Mouse (Mus musculus) C2C12 (cell line): ENCODE measurements around the gene Slitrk2. TPM values are rescaled to one million over a fixed set of nuclear protein-coding genes. Genes with fewer than 3 reads are reported as not detected.

ENCODE experiments used
- H3K27me3 ChIP-seq: one replicate; pipeline ENCODE4 v1.6.1; 2011; ENCODE audit not compliant: control insufficient read depth, insufficient read depth, insufficient read length
- H3K36me3 ChIP-seq: one replicate; pipeline ENCODE4 v1.6.1; 2011; ENCODE audit not compliant: control insufficient read depth, insufficient read depth
- H3K4me3 ChIP-seq: one replicate; pipeline ENCODE4 v1.5.1; 2011; ENCODE audit warnings: mild to moderate bottlenecking, control low read depth; ENCODE audit not compliant: poor library complexity, insufficient read depth, severe bottlenecking
- H3K79me2 ChIP-seq: one replicate; pipeline ENCODE4 v1.6.1; 2011; ENCODE audit not compliant: control insufficient read depth, insufficient read depth
- H3K79me3 ChIP-seq: one replicate; pipeline ENCODE4 v1.6.1; 2011; ENCODE audit warnings: low read depth, control low read depth
- H3ac ChIP-seq: one replicate; pipeline ENCODE3; 2011; ENCODE audit warnings: low read depth; ENCODE audit not compliant: control insufficient read depth, insufficient read length
- CEBPB ChIP-seq: IDR thresholded peaks from one replicate; pipeline ENCODE4 v1.6.1; 2011; ENCODE audit warnings: low read depth, mild to moderate bottlenecking, control low read depth, moderate library complexity
- CTCF ChIP-seq: IDR thresholded peaks from one replicate; pipeline ENCODE4 v1.5.1; 2011; ENCODE audit not compliant: control insufficient read depth, insufficient read depth, insufficient read length
- FOSL1 ChIP-seq: IDR thresholded peaks from one replicate; pipeline ENCODE4 v1.8.0; 2011; ENCODE audit warnings: mild to moderate bottlenecking, low read length; ENCODE audit not compliant: poor library complexity, insufficient read depth, severe bottlenecking
- MAX ChIP-seq: IDR thresholded peaks from one replicate; pipeline ENCODE4 v1.6.1; 2011; ENCODE audit warnings: mild to moderate bottlenecking, control low read depth
- MYOD1 ChIP-seq: IDR thresholded peaks from one replicate; pipeline ENCODE4 v1.6.1; 2011; ENCODE audit warnings: low read depth; ENCODE audit not compliant: control insufficient read depth, insufficient read length
- MYOG ChIP-seq: IDR thresholded peaks from one replicate; pipeline ENCODE4 v1.6.1; 2011; ENCODE audit not compliant: control insufficient read depth, insufficient read length; ENCODE audit errors: extremely low read depth
- USF1 ChIP-seq: IDR thresholded peaks from one replicate; pipeline ENCODE4 v1.6.1; 2011; ENCODE audit warnings: low read depth, mild to moderate bottlenecking, control low read depth, moderate library complexity
- long read RNA-seq, 2 experiments: library from polyadenylated mRNA; unstranded; transcript quantifications; one replicate each; pipeline ENCODE4 v2.0.0; 2019 to 2020
- polyA plus RNA-seq: library from polyadenylated mRNA; unstranded; fragments of >200 nt; fragmentation: generic; extraction: Trizol; gene quantifications from one replicate; pipeline ENCODE4 v1.2.1, GENCODE M21; 2012; ENCODE audit warnings: missing spikeins

Slitrk2 gene
- polyA plus RNA-seq: not detected
- long read RNA-seq, experiment 1: 0 reads
- long read RNA-seq, experiment 2: 0 reads

GRCm38 (mm10) chrX:66648911-66649620 lies at the start of gene Slitrk2:
Gene Slitrk2, plus strand, starts transcription at chrX:66649318.
- H3K4me3 ChIP-seq: no peak within 1 kb of the TSS
- no peaks in the 10 kb centered on the region for H3K79me3 ChIP-seq
- no peaks in the 10 kb centered on the region for H3K36me3 ChIP-seq
- no peaks in the 10 kb centered on the region for H3K27me3 ChIP-seq
- TF ChIP-seq CEBPB: no peak
- no peak for TF ChIP-seq CTCF
- no peak for TF ChIP-seq MYOD1
- TF ChIP-seq MYOG: no peak
- no peak for TF ChIP-seq FOSL1
- no peak for TF ChIP-seq MAX
- no peaks in the 10 kb centered on the region for H3K79me2 ChIP-seq
- H3ac ChIP-seq: no peak within 1 kb of the TSS

- no peaks in the 10 kb centered on the region for H3K36me3 ChIP-seq
- no peaks in the 10 kb centered on the region for H3K79me2 ChIP-seq
- no peaks in the 10 kb centered on the region for H3K79me3 ChIP-seq
- H3ac ChIP-seq: no peak overlapping the region
- no peak for TF ChIP-seq CEBPB
- TF ChIP-seq FOSL1: no peak
- no peak for TF ChIP-seq MYOG
- TF ChIP-seq USF1: no peak
- TF ChIP-seq MAX: no peak
- TF ChIP-seq MYOD1: no peak
- no peak for TF ChIP-seq CTCF
- H3K4me3 ChIP-seq: no peak overlapping the region
- H3K27me3 ChIP-seq: no peaks in the 10 kb centered on the region
Observed at GRCm38 (mm10) chrX:66605490-66605889, 43.6 kb upstream of the Slitrk2 start.

- TF ChIP-seq MAX (no peak), FOSL1 (no peak), USF1 (no peak), CTCF (no peak), MYOD1 (no peak), CEBPB (no peak), MYOG (no peak)
- H3ac ChIP-seq: no peak overlapping the region
- H3K27me3 ChIP-seq: no peaks in the 10 kb centered on the region
- H3K79me2 ChIP-seq: no peaks in the 10 kb centered on the region
- H3K36me3 ChIP-seq: no peaks in the 10 kb centered on the region
- H3K79me3 ChIP-seq: no peaks in the 10 kb centered on the region
- no peak overlapping the region for H3K4me3 ChIP-seq
Observed at GRCm38 (mm10) chrX:66652455-66653144, 3.5 kb downstream of the Slitrk2 start.

- no peaks in the 10 kb centered on the region for H3K36me3 ChIP-seq
- no peaks in the 10 kb centered on the region for H3K79me3 ChIP-seq
- H3ac ChIP-seq: no peak overlapping the region
- no peaks in the 10 kb centered on the region for H3K79me2 ChIP-seq
- H3K27me3 ChIP-seq: no peaks in the 10 kb centered on the region
- no peak overlapping the region for H3K4me3 ChIP-seq
- TF ChIP-seq CTCF: no peak
- TF ChIP-seq MAX: no peak
- no peak for TF ChIP-seq MYOG
- TF ChIP-seq CEBPB: peak; percentile 18
- no peak for TF ChIP-seq FOSL1
- no peak for TF ChIP-seq USF1
- TF ChIP-seq MYOD1: no peak
Observed at GRCm38 (mm10) chrX:66657365-66657764, 8.2 kb downstream of the Slitrk2 start.

GRCm38 (mm10) chrX:66676959-66677358 lies 27.8 kb downstream of the Slitrk2 start:
- no peaks in the 10 kb centered on the region for H3K79me2 ChIP-seq
- H3K79me3 ChIP-seq: no peaks in the 10 kb centered on the region
- TF ChIP-seq MAX (no peak), USF1 (no peak), MYOD1 (no peak), FOSL1 (no peak), MYOG (no peak), CTCF (no peak), CEBPB (no peak)
- H3K36me3 ChIP-seq: no peaks in the 10 kb centered on the region
- no peak overlapping the region for H3K4me3 ChIP-seq
- no peaks in the 10 kb centered on the region for H3K27me3 ChIP-seq
- H3ac ChIP-seq: no peak overlapping the region
